Mouse (Mus musculus) stomach, embryonic 15.5 days (tissue): ENCODE measurements around the gene Anks3. TPM values are rescaled to one million over a fixed set of nuclear protein-coding genes. Genes with fewer than 3 reads are reported as not detected.

Experiments
- ATAC-seq: fragments of 200-750 bp; cut with Nextera tagmentation; 2 replicates; pipeline ENCODE4 v1.8.0; 2017; ENCODE audit warnings: low read depth, moderate number of reproducible peaks, moderate TSS enrichment; ENCODE audit not compliant: insufficient read depth, low FRiP score
- H3K27ac ChIP-seq: fragments of 300-500 bp; sonication (generic); 2 replicates; pipeline ENCODE4 v1.5.1; 2015; ENCODE audit warnings: mild to moderate bottlenecking, inconsistent platforms
- H3K27me3 ChIP-seq: fragments of 300-500 bp; sonication (generic); replicated peaks from 2 replicates; pipeline ENCODE4 v1.6.1; 2015; ENCODE audit warnings: inconsistent platforms
- H3K36me3 ChIP-seq: fragments of 300-500 bp; sonication (generic); 2 replicates; pipeline ENCODE4 v1.6.1; 2015; ENCODE audit warnings: inconsistent platforms
- H3K4me1 ChIP-seq: fragments of 300-500 bp; sonication (generic); 2 replicates; pipeline ENCODE4 v1.6.1; 2015; ENCODE audit warnings: inconsistent platforms
- H3K4me2 ChIP-seq: fragments of 300-500 bp; sonication (generic); 2 replicates; pipeline ENCODE4 v1.6.1; 2015; ENCODE audit warnings: mild to moderate bottlenecking, inconsistent platforms
- H3K4me3 ChIP-seq: fragments of 300-500 bp; sonication (generic); replicated peaks from 2 replicates; pipeline ENCODE4 v1.5.1; 2015; ENCODE audit warnings: inconsistent platforms
- H3K9ac ChIP-seq: fragments of 300-500 bp; sonication (generic); 2 replicates; pipeline ENCODE4 v1.6.1; 2015; ENCODE audit warnings: inconsistent platforms
- H3K9me3 ChIP-seq: fragments of 300-500 bp; sonication (generic); 2 replicates; pipeline ENCODE4 v1.6.1; 2016; ENCODE audit warnings: inconsistent platforms
- whole genome bisulfite sequencing: fragments of 180-500 bp; shearing (Covaris S2); methylation state at CpG from one replicate; pipeline ENCODE4 v1.1.7; 2015; 5-methylcytosine and 5-hydroxymethylcytosine counted together
- polyA plus RNA-seq: library from polyadenylated mRNA; unstranded; fragments of >200 nt; fragmentation: Nextera tagmentation; extraction: Ambion mirVana; gene quantifications from 2 replicates; pipeline ENCODE4 v1.2.1, GENCODE M21; 2015

The Anks3 gene
- polyA plus RNA-seq = 48.7 and 53.0 TPM in 2 replicates

GRCm38 (mm10) chr16:4963797-4964709 is at the start of gene Anks3:
Gene Anks3, minus strand, starts transcription at chr16:4964205.
- under 1% methylated on average over 74 of the region's 76 CpGs for WGBS

GRCm38 (mm10) chr16:5013054-5013838 is 49.2 kb upstream of the Anks3 start, which contains the start of gene Rogdi:
Gene Rogdi, minus strand, starts transcription at chr16:5013553.
- H3K27me3 ChIP-seq = no peaks in the 10 kb centered on the region
- peak within 1 kb of the TSS; percentile 64 for H3K4me3 ChIP-seq
- peak; percentile 98 for ATAC-seq
- H3K9me3 ChIP-seq = no peaks in the 10 kb centered on the region
- H3K36me3 ChIP-seq = peaks cover 35% of the 10 kb centered on the region
- H3K9ac ChIP-seq = peak within 1 kb of the TSS; percentile 47
- peaks cover 8% of the 10 kb centered on the region; the same call in 1 of the 2 replicates for H3K4me1 ChIP-seq
- under 1% methylated on average over 59 of the region's 63 CpGs for WGBS
- peak within 1 kb of the TSS; percentile 42; the same call in 1 of the 2 replicates for H3K27ac ChIP-seq
- H3K4me2 ChIP-seq = peak within 1 kb of the TSS; percentile 69

More at GRCm38 (mm10) chr16:4963797-4964709, at the start of gene Anks3:
- Histone ChIP-seq H3K36me3 (no peaks in the 10 kb centered on the region), H3K4me1 (peaks cover 15% of the 10 kb centered on the region), H3K9ac (peak within 1 kb of the TSS; percentile 88), H3K9me3 (no peaks in the 10 kb centered on the region), H3K27ac (peak within 1 kb of the TSS; percentile 83), H3K27me3 (no peaks in the 10 kb centered on the region), H3K4me3 (peak within 1 kb of the TSS; percentile 98), H3K4me2 (peak within 1 kb of the TSS; percentile 86)
- ATAC-seq = peak; percentile 97

DNA sequence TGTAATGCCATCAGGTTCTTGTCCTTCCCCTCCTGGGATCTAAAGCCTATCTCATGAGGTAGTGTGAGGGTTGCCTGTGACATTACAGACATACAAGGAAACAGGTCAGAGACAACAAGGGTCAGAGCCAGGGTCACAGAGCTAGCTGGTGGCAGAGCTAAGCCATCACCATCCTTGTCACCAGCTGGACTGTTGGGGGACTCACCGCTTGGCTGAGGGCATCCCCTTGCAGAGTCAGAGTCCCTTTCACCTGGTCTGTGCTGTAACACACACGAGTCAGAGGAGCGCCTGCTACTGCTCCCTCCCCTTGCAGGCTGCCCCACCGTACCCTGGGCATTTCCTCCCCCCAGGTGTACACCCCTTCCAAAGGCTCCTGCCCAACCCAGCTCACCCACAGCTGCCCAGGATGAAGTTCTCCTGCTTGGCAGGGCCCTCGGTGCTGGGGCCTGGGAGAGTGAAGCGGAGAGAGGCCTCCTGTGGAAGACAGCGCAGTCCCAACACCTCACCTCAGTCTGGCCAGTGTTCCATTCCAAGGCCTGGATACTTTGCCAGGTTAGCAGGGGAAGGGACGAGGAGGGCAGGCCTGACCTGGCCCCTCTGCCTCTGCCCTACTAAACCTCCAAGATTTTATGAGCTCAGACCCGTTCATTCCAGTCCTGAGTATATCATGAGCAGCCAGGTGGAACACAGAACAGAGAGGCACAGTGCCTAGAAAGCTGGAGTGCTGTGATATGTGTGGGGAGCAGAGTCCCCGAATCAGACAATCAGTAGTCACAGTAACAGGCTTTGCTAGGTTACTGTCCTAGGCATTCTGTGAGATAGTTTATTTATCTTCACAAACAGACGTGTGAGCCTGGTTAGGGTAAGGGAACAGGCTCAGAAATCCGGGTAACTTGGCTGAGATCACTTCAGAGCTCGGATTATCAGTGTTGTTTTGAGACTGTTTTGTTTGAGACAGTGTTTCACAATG is 48.3 kb upstream of the Anks3 start:
- no peak for ATAC-seq
- peaks cover 27% of the 10 kb centered on the region for H3K36me3 ChIP-seq
- no peak overlapping the region for H3K27ac ChIP-seq
- H3K4me2 ChIP-seq = peak overlapping the region; percentile 69
- no peaks in the 10 kb centered on the region for H3K27me3 ChIP-seq
- peaks cover 8% of the 10 kb centered on the region; the same call in 1 of the 2 replicates for H3K4me1 ChIP-seq
- 49% methylated on average over 13 of the region's 13 CpGs for WGBS
- peak overlapping the region; percentile 47; the same call in 1 of the 2 replicates for H3K9ac ChIP-seq
- peak overlapping the region; percentile 64 for H3K4me3 ChIP-seq
- H3K9me3 ChIP-seq = no peaks in the 10 kb centered on the region

DNA sequence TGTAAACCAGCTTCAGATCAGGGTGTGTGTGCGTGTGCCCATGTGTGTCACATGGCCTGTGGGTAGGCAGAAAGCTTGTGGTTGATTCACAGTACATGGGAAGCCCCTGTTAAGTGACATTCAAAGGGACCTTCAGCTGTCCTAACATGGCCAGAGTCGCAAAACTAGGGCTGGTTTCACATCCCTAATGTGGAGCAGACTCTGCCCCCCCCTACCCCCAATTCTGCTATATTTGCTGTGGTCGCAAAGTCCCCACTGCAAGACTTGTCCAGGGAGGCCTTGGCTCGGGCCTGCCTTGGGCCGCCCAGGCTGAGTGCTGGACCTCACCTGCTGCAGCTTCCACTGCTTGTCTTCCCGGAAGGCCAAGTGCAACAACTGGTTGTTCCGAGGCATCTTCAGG is 47.3 kb upstream of the Anks3 start:
- Histone ChIP-seq H3K36me3 (peaks cover 17% of the 10 kb centered on the region), H3K4me2 (no peak overlapping the region), H3K9ac (no peak overlapping the region), H3K4me3 (no peak overlapping the region), H3K27ac (no peak overlapping the region), H3K9me3 (no peaks in the 10 kb centered on the region), H3K4me1 (peaks cover 8% of the 10 kb centered on the region; the same call in 1 of the 2 replicates), H3K27me3 (no peaks in the 10 kb centered on the region)
- no peak for ATAC-seq
- WGBS = 78% methylated on average over 7 of the region's 7 CpGs

DNA sequence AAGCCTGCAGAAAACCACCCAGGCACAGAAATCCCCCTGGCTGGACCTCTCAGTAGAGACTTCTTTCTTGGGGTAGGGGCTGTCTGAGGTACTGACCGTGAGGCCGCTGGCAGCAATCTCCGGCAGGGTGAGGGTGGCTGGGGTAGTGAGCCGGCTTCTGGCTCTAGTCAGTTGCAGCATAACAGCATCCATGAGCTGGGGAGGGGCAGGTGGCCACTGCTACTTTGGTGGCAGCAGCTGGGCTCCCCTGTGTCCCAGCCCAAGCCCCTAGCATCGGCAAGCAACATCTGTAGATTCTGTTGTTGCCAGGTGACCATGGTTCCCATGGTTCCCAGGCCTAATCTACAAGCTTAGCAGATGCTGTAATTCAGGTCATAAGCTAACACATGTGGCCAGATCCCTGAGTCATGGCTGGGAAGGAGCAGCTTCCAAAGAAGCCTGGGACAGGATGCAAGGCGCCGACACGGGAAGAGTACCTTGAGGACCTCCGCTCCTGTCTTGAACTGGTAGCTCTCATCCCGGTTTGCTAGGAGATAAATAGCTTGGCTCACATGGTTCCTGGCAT is 46.4 kb upstream of the Anks3 start:
- Histone ChIP-seq H3K9me3 (no peaks in the 10 kb centered on the region), H3K4me3 (no peak overlapping the region), H3K27me3 (no peaks in the 10 kb centered on the region), H3K27ac (no peak overlapping the region), H3K4me1 (peaks cover 8% of the 10 kb centered on the region; the same call in 1 of the 2 replicates), H3K36me3 (peaks cover 8% of the 10 kb centered on the region; the same call in 1 of the 2 replicates), H3K9ac (no peak overlapping the region), H3K4me2 (no peak overlapping the region)
- ATAC-seq = no peak
- WGBS = 88% methylated on average over 10 of the region's 10 CpGs

DNA sequence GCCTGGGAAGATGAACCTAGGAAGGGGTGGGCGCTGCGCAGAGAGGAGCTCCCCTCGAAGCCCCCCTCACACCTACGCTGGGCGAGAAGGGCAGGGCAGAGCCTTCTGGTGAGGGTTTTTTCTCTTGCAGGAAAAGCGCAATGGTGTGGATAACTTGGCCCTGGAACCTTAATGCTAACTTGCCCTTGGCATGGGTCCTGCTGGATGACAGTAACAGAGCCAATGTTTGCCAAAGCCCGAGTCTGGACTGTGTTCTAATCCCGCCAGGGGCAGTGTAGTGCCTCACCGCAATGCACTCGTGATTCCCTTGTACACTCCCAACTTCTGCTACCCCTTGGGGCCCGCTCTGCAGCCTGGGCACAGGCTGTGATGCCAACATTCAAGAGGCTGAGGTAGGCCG is 44.1 kb upstream of the Anks3 start:
- peak overlapping the region; percentile 42 for H3K4me2 ChIP-seq
- ATAC-seq = no peak
- H3K9ac ChIP-seq = no peak overlapping the region
- H3K36me3 ChIP-seq = no peaks in the 10 kb centered on the region
- H3K27me3 ChIP-seq = no peaks in the 10 kb centered on the region
- H3K9me3 ChIP-seq = no peaks in the 10 kb centered on the region
- 74% methylated on average over 12 of the region's 12 CpGs for whole genome bisulfite sequencing
- H3K4me1 ChIP-seq = peaks cover 8% of the 10 kb centered on the region; the same call in 1 of the 2 replicates
- no peak overlapping the region for H3K27ac ChIP-seq
- peak overlapping the region; percentile 33 for H3K4me3 ChIP-seq

DNA sequence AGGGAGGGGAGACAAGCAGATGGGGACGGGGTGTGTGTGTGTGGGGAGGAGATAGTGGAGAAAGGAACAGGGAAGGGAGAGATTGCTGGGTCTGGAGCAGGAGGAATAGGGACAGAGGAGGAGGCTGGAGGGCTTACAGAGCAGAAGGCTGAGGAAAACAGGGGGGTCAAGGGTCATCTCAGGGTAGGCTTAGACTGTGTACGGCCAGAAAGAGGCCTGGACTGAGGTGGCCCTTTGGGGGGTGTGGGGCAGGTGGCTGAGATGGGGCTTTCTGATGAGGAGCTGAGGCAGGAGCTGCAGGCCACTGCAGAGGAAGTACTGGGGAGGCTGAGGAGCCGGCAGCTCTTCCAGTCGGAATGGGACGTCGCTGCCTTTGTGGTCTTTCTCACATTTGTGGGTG is 43.5 kb upstream of the Anks3 start:
- no peak overlapping the region for H3K9ac ChIP-seq
- H3K4me2 ChIP-seq = peak overlapping the region; percentile 42
- no peaks in the 10 kb centered on the region for H3K27me3 ChIP-seq
- ATAC-seq = peak; percentile 41; the same call in 1 of the 2 replicates
- peaks cover 4% of the 10 kb centered on the region; the same call in 1 of the 2 replicates for H3K4me1 ChIP-seq
- 0 out of 2 replicates have a peak overlapping the region, but pooled peaks have one; percentile 12 for H3K27ac ChIP-seq
- no peaks in the 10 kb centered on the region for H3K36me3 ChIP-seq
- peak overlapping the region; percentile 33 for H3K4me3 ChIP-seq
- H3K9me3 ChIP-seq = no peaks in the 10 kb centered on the region
- 29% methylated on average over 6 of the region's 6 CpGs for whole genome bisulfite sequencing

DNA sequence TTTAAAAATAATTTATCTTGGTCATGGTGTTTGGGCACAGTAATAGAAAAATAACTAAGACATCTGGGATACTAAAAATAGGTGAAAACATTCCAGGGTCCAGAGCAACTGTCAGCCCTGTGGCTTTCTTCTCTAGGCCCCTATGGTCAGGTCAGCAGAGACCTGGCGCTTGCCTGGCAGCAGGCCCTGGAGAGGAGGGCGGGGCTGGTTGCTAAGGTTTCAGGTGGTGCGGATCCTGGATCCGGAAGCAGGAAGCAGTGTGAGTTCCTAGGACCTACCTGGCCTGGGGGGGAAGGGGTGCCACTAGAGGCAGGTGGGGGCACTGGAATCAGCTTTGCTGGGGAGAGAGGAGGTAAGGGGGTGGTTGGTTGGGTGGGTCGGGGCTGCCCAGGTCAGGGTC is 43.1 kb upstream of the Anks3 start, which contains the start of gene Smim22:
Smim22 (plus strand) TSS at position 222 of the 400 bp plus-strand sequence.
- peak within 1 kb of the TSS; percentile 42 for H3K4me2 ChIP-seq
- H3K36me3 ChIP-seq = no peaks in the 10 kb centered on the region
- WGBS = 39% methylated on average over 5 of the region's 5 CpGs
- H3K27me3 ChIP-seq = no peaks in the 10 kb centered on the region
- no peaks in the 10 kb centered on the region for H3K9me3 ChIP-seq
- H3K9ac ChIP-seq = no peak within 1 kb of the TSS
- H3K4me1 ChIP-seq = peaks cover under 1% of the 10 kb centered on the region; the same call in 1 of the 2 replicates
- peak; percentile 78 for ATAC-seq
- peak within 1 kb of the TSS; percentile 33 for H3K4me3 ChIP-seq
- H3K27ac ChIP-seq = 0 out of 2 replicates have a peak within 1 kb of the TSS, but pooled peaks have one; percentile 12

DNA sequence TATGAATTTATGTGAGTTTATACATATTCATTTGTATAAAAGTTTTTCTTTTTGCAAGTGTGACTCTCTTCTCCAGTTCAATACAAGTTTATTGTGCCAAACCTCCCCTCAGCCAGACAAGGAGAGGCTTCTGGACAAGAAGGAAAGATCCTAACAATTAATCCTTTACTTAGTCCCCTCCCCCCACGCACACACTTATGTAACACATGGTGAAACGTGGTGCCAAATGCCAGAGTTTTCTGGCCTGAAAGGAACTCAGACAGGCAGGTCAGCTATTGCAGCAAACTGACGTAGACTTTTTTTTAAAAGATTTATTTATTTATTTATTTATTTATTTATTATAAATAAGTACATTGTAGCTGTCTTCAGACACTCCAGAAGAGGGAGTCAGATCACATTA is 36.6 kb upstream of the Anks3 start:
- H3K4me2 ChIP-seq = no peak overlapping the region
- ATAC-seq = no peak
- no peak overlapping the region for H3K27ac ChIP-seq
- H3K4me1 ChIP-seq = no peaks in the 10 kb centered on the region
- no peak overlapping the region for H3K9ac ChIP-seq
- H3K27me3 ChIP-seq = no peaks in the 10 kb centered on the region
- no peaks in the 10 kb centered on the region for H3K36me3 ChIP-seq
- H3K9me3 ChIP-seq = no peaks in the 10 kb centered on the region
- H3K4me3 ChIP-seq = no peak overlapping the region
- WGBS = 62% methylated on average over 3 of the region's 3 CpGs

- Histone ChIP-seq H3K9ac (no peak overlapping the region), H3K36me3 (no peaks in the 10 kb centered on the region), H3K4me2 (no peak overlapping the region), H3K27me3 (no peaks in the 10 kb centered on the region), H3K9me3 (no peaks in the 10 kb centered on the region), H3K27ac (no peak overlapping the region), H3K4me3 (no peak overlapping the region), H3K4me1 (no peaks in the 10 kb centered on the region)
- 32% methylated on average over 1 of the region's 1 CpGs for WGBS
- no peak for ATAC-seq
Observed at GRCm38 (mm10) chr16:4998984-4999383, 35.0 kb upstream of the Anks3 start.
